Mouse (Mus musculus) heart, adult 2 months (tissue): ENCODE data around the gene Chrm4. TPM values are rescaled to one million over a fixed set of nuclear protein-coding genes. Genes with fewer than 3 reads are reported as not detected.

Experiments used
- DNase-seq, 2 experiments: peaks; one replicate each; pipeline ENCODE4 v3.0.0; 2021
- H3K27ac ChIP-seq: fragments of 200-600 bp; 2 replicates; pipeline ENCODE4 v1.8.1; 2022
- H3K27me3 ChIP-seq: fragments of 200-500 bp; 2 replicates; pipeline ENCODE4 v1.6.1; 2012; ENCODE audit warnings: mild to moderate bottlenecking, low read length, inconsistent platforms, mixed read lengths; ENCODE audit not compliant: control insufficient read depth, insufficient read depth
- H3K36me3 ChIP-seq: fragments of 200-500 bp; 2 replicates; pipeline ENCODE4 v1.6.1; 2012; ENCODE audit warnings: low read length, inconsistent platforms; ENCODE audit not compliant: control insufficient read depth, insufficient read depth
- H3K4me1 ChIP-seq: fragments of 200-500 bp; 2 replicates; pipeline ENCODE4 v1.6.1; 2011; ENCODE audit warnings: low read length; ENCODE audit not compliant: control insufficient read depth, insufficient read depth
- H3K4me3 ChIP-seq: fragments of 200-600 bp; 2 replicates; pipeline ENCODE4 v1.8.1; 2022
- H3K79me2 ChIP-seq: fragments of 200-500 bp; replicated peaks from 2 replicates; pipeline ENCODE4 v1.6.1; 2012; ENCODE audit warnings: mild to moderate bottlenecking, inconsistent platforms, low read length, moderate library complexity, mixed read lengths; ENCODE audit not compliant: control insufficient read depth, insufficient read depth
- H3K9ac ChIP-seq: fragments of 200-500 bp; 2 replicates; pipeline ENCODE4 v1.6.1; 2012; ENCODE audit warnings: low read depth, mild to moderate bottlenecking, control low read depth, inconsistent platforms, low read length, mixed read lengths
- CTCF ChIP-seq: fragments of 200-600 bp; IDR thresholded peaks from 2 replicates; pipeline ENCODE4 v1.8.1; 2022; ENCODE audit warnings: antibody characterized with exemption, mild to moderate bottlenecking, moderate library complexity
- EP300 ChIP-seq: fragments of 200-500 bp; IDR thresholded peaks from 2 replicates; pipeline ENCODE4 v1.6.1; 2011; ENCODE audit warnings: low read depth, low read length, control low read depth; ENCODE audit not compliant: insufficient read depth
- POLR2A ChIP-seq: fragments of 200-500 bp; IDR thresholded peaks from 2 replicates; pipeline ENCODE4 v1.6.1; 2011; ENCODE audit warnings: mild to moderate bottlenecking, low read depth, low read length, control low read depth; ENCODE audit not compliant: insufficient read depth
- WGBS: fragments of 180-500 bp; shearing (Covaris S2); methylation state at CpG from one replicate; pipeline ENCODE4 v1.1.7; 2018; 5-methylcytosine and 5-hydroxymethylcytosine counted together
- intact Hi-C: fragments of 180-260 bp; cut with DNase I; formaldehyde crosslinking; loops from one replicate; pipeline ENCODE4 v1.15.1; 2025
- polyA plus RNA-seq: library from polyadenylated mRNA; depleted of rRNA; stranded (reverse); fragments of >200 nt; gene quantifications from 2 replicates; pipeline ENCODE4 v1.2.3, GENCODE M21; 2012
- total RNA-seq, 2 experiments: library from RNA; stranded (reverse); gene quantifications; 2 replicates each; pipeline ENCODE4 v1.2.3; 2021

The Chrm4 gene
- total and polyA plus RNA-seq, 3 experiments, result 0.14 TPM; not detected in 2

- intact Hi-C loops, result no loop called here
- Histone ChIP-seq H3K27me3 (no peaks in the 10 kb centered on the region), H3K4me1 (no peaks in the 10 kb centered on the region), H3K79me2 (no peaks in the 10 kb centered on the region), H3K9ac (no peak overlapping the region), H3K27ac (no peak overlapping the region), H3K4me3 (no peak overlapping the region), H3K36me3 (no peaks in the 10 kb centered on the region)
- no peak for TF ChIP-seq POLR2A
- no peak for TF ChIP-seq CTCF
- no peak for TF ChIP-seq EP300
- WGBS, result 92% methylated on average over 2 of the region's 2 CpGs
- no peak for DNase-seq
Measured at GRCm38 (mm10) chr2:91906141-91906540, 20.9 kb upstream of the Chrm4 start.

GRCm38 (mm10) chr2:91912616-91913015 is 14.4 kb upstream of the Chrm4 start:
- H3K36me3 ChIP-seq, result no peaks in the 10 kb centered on the region; the same call in 1 of the 2 replicates
- no peak overlapping the region for H3K4me3 ChIP-seq
- TF ChIP-seq EP300 (no peak), CTCF (no peak), POLR2A (no peak)
- no peak overlapping the region for H3K27ac ChIP-seq
- no peaks in the 10 kb centered on the region for H3K79me2 ChIP-seq
- no peak for DNase-seq
- intact Hi-C loops, result no loop called here
- no peak overlapping the region for H3K9ac ChIP-seq
- H3K4me1 ChIP-seq, result no peaks in the 10 kb centered on the region
- WGBS, result 64% methylated on average over 3 of the region's 3 CpGs
- no peaks in the 10 kb centered on the region for H3K27me3 ChIP-seq

- Histone ChIP-seq H3K4me3 (no peak overlapping the region), H3K36me3 (no peaks in the 10 kb centered on the region; the same call in 1 of the 2 replicates), H3K9ac (no peak overlapping the region), H3K27ac (no peak overlapping the region), H3K27me3 (no peaks in the 10 kb centered on the region), H3K79me2 (no peaks in the 10 kb centered on the region), H3K4me1 (no peaks in the 10 kb centered on the region)
- 63% methylated on average over 7 of the region's 7 CpGs for WGBS
- DNase-seq, result no peak
- TF ChIP-seq POLR2A (no peak), EP300 (no peak), CTCF (no peak)
- intact Hi-C loops, result no loop called here
Measured at GRCm38 (mm10) chr2:91913328-91914110, 13.5 kb upstream of the Chrm4 start.

GRCm38 (mm10) chr2:91916346-91916977 is 10.6 kb upstream of the Chrm4 start:
- H3K27ac ChIP-seq, result no peak overlapping the region

GRCm38 (mm10) chr2:91917096-91917495 is 10.0 kb upstream of the Chrm4 start:
- Histone ChIP-seq H3K27ac (no peak overlapping the region), H3K9ac (no peak overlapping the region), H3K27me3 (peaks cover 4% of the 10 kb centered on the region; the same call in 1 of the 2 replicates), H3K4me3 (no peak overlapping the region), H3K79me2 (no peaks in the 10 kb centered on the region), H3K36me3 (no peaks in the 10 kb centered on the region; the same call in 1 of the 2 replicates), H3K4me1 (no peaks in the 10 kb centered on the region)
- 94% methylated on average over 7 of the region's 7 CpGs for WGBS
- DNase-seq, result no peak
- TF ChIP-seq POLR2A (no peak), CTCF (no peak), EP300 (no peak)
- intact Hi-C loops, result no loop called here

More at GRCm38 (mm10) chr2:91916346-91916977, 10.6 kb upstream of the Chrm4 start:
- Histone ChIP-seq H3K4me1 (no peaks in the 10 kb centered on the region), H3K27me3 (no peaks in the 10 kb centered on the region; the same call in 1 of the 2 replicates), H3K79me2 (no peaks in the 10 kb centered on the region), H3K36me3 (no peaks in the 10 kb centered on the region; the same call in 1 of the 2 replicates), H3K9ac (no peak overlapping the region), H3K4me3 (no peak overlapping the region)
- intact Hi-C loops, result no loop called here
- no peak for DNase-seq
- no peak for TF ChIP-seq POLR2A
- no peak for TF ChIP-seq EP300
- TF ChIP-seq CTCF, result no peak
- 61% methylated on average over 7 of the region's 7 CpGs for WGBS

GRCm38 (mm10) chr2:91920130-91920529 is 6.9 kb upstream of the Chrm4 start:
- H3K4me1 ChIP-seq, result peaks cover 2% of the 10 kb centered on the region
- WGBS, result 53% methylated on average over 4 of the region's 4 CpGs
- no peaks in the 10 kb centered on the region for H3K36me3 ChIP-seq
- H3K4me3 ChIP-seq, result no peak overlapping the region
- H3K79me2 ChIP-seq, result no peaks in the 10 kb centered on the region
- intact Hi-C loops, result loop anchor here (10.0 kb wide), 1 partner anchor 315 kb away; no protein-coding TSS in a partner anchor
- no peak for DNase-seq
- H3K27ac ChIP-seq, result no peak overlapping the region
- no peak overlapping the region for H3K9ac ChIP-seq
- H3K27me3 ChIP-seq, result peaks cover 13% of the 10 kb centered on the region
- no peak for TF ChIP-seq POLR2A
- no peak for TF ChIP-seq EP300
- TF ChIP-seq CTCF, result no peak
